Mouse (Mus musculus): ENCODE measurements around the gene Pax3. TPM values are rescaled to one million over a fixed set of nuclear protein-coding genes. Genes with fewer than 3 reads are reported as not detected.

Gene Pax3
- polyA plus RNA-seq (2017; shearing (Covaris generic)): not detected

- ATAC-seq: peak; percentile 38
Observed at GRCm38 (mm10) chr1:78196751-78197311, at the start of gene Pax3. Gene Pax3 (minus strand): TSS chr1:78197134.

DNA sequence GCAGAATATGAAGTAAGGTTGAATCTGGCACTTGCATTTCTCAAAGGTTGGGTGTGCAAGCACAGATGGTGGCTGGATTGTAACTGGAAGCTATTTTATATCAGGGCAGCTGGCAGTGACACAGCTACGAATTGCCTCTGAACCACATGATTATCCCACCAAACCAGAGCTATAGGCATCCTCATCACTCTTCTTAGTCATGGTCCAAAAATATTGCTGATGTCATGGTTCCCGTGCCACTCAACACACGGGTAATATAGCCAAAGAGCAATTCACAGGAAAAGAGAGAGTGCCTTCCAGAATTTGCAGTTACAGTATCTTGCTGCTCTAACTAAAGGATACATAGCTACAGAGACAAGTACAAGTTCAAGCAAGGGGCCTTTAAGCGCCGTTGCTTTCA lies 37.4 kb upstream of the Pax3 start:
- ATAC-seq: no peak

- ATAC-seq: no peak
Observed at GRCm38 (mm10) chr1:78231901-78232546, 35.1 kb upstream of the Pax3 start.

- ATAC-seq: no peak
Observed at GRCm38 (mm10) chr1:78229801-78230200, 32.9 kb upstream of the Pax3 start.

GRCm38 (mm10) chr1:78228771-78229170 lies 31.8 kb upstream of the Pax3 start:
- ATAC-seq: no peak

- no peak for ATAC-seq
Observed at GRCm38 (mm10) chr1:78218057-78218780, 21.3 kb upstream of the Pax3 start.

- ATAC-seq: no peak
Observed at GRCm38 (mm10) chr1:78217151-78218034, 20.5 kb upstream of the Pax3 start.

GRCm38 (mm10) chr1:78216509-78217141 lies 19.7 kb upstream of the Pax3 start:
- ATAC-seq: no peak

DNA sequence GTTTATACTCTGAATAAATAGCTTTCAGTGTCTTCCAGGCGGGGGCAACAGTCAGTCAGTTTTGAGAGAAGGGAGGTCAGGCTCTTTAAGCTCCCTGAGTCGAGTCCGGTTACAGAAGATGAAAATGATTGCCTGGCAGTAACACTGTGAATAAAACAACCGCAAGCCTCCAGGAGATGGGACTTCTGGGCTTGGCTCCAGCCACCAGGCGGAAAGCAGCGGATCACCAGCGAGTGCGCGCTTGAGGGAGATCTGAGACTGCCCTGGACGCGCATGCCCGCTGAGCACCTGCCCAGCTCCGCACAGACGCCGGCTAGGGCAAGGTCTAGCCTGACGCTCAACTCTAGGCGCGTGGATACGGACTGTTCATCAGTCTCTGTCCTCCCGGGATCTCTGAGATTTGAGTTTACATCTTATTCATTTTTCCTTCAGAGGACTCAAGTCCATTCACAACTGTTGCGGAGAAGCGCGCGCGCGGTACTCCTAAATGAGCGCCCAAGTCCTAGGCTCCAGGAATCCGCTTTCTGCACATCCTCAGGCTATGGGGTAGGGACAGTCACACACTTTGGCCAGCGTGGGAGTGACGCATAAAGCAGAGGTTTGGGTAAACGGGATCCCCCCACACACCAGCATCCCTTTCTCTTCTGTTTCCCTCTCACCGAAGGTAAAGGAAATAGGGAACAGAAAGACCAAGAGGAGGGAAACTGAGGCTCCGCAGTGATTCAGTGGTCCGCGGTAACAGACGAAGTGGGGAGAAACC lies 19.0 kb upstream of the Pax3 start:
- ATAC-seq: no peak

DNA sequence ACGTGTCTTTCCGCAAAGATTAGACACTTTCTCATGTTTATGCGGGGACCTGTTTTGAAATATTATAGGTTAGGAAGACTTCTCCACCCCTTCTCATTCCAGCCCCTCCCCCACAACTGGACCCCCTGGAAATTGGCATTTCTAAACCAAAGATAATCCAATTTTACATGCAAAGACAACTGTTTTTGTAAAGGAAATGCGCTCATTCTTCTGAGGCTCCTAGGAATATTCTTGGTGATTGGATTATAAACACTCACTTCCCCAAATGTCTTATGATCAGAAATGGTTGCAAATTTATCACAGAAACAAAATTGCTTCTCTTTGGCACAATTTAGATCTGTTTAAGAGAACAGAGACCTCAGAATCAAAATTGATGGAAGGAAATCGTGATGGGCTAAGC lies 14.1 kb upstream of the Pax3 start:
- no peak for ATAC-seq

DNA sequence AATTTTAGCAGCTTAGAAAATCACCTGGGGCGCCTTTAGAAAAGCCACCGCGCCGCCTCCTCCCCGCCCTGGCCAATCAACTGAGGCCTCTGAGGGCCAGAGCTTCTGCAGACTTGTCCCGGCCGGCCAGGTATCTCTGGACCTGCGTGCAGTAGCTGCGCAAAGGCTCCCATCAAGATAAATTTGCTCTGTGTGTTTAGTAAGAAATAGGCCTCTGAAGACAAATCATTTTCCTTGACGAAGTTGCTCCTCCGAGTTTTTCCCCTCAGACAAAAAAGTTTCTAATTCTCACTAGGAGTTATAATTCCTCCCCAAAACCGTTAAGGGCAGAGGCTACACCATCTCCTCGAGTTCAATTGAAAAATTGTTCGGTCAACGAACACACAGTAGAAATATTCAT lies 13.6 kb upstream of the Pax3 start:
- ATAC-seq: no peak

DNA sequence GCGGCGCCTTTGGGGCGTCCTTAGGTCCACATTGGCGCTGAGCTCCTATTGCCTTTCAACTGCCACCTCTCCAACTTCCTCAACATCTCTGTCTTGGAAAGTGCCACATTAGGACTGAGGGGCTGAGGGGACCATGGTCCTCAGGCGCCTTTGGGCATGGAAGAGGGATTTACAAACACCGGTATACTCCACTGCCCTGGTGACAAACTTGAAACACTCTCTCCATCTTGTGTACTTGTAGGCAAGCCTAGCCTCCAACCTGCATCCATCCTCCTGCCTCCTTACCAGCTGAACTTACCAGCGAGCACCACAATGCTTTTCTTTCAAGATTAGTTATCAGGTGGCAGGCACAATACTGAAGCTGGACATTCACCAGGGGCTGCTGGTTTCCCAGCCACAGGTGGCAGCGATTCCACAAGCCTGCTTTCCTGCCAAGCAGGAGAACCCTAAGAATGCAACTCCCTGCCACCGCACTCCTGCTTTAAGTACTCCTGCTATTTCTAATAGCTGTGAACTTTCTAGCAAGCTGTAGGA lies 11.4 kb upstream of the Pax3 start:
- ATAC-seq: no peak

DNA sequence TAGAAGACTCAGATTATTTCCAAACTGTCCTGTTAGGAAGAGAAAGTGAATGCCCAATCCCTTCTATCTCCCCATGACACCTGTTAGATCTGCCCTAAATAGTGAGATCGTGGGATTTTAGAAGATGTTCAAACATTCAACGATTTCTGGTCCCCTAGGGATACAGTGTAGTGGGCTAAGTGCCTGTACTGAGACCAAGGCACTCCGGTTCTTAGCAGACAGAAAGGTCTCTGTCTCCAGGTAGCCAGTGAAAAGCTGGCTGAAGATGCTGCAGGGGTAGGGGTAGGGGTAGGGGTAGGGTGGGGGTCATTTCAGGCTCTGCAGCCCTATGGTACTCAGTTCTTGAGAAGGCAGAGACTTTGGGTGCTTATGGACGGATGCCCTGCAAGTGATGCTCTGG lies 7.4 kb upstream of the Pax3 start:
- no peak for ATAC-seq

DNA sequence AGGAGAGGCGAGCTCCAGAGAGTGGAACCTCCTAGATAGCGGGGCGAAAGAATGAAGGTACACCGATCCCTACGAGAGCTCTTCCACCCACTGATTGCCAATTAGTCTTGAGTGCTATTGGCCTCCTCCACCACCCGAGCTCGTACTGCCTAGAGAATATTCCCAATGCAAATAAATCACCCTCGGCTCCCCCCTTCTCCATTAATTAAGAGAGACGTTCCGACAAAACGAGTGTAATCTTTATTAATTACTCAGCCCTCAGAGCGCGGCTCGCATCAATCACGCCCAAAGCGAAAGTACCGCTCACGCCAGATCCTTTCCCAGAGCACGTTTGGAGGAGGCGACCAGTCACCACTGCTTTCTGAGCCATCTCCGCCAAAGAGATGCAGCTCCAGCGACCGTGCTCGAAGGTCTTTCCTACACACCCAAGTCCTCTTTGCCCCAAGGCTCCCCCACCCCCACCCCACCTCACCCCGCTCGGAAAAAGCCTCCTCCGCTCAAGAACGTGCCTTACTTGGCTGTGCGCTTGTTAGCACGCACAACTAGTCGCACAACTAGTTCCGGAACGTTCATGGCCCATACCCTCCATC lies 6.8 kb upstream of the Pax3 start:
- peak; percentile 48 for ATAC-seq

DNA sequence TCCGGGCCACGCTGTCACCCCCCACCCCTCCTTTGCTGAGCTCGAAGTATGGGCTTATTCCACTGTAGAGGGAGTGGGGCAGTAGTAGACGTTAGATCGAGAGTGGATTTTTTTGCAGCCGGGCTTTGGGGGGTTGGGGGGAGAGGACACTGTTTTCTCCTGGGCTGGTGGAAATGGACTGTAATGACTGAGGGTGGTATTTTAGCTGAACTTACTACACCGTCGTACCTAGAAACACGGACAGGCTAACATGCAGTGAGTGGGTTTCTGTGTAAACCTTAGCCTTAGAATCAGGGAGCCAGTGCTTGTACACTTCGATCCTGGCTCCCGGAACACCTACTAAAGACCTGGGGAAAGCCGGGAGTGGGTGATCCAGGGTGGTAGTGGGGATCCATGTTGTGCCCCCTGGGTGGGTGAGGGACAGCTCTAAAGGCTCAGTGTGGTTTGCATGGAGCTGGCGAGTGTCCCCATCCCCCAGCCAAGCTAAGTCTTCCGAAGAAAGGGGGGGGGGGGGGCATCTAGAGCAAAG lies 6.2 kb upstream of the Pax3 start:
- ATAC-seq: no peak

DNA sequence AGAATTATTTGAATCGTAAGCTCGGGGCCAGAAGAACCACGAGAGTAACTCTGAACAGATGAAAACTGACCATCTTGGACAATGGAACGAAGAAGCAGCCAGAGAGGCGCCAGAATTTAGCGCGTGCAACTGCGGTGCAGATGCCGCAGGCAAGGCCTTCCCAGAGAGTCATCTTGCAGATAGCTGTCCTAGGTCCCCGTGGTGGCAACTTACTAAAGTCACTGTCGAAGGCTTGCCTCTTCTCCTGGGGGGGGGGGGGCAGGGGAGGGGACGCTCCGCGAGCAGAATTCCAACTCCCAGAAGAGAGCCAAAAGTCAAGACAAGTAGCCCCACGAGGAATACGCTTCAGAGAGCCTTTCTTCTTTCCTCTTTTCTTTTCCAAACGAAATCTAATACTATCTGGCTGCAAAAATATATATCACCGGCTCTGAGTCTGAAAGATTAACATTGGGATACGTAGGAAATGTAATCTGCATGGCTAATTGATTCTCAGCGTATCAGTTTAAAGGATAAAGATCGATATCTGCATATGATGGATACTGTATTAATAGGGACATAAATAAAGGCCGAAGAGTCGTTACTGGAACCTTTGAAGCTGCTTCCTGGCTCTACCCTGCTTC lies 5.6 kb upstream of the Pax3 start:
- no peak for ATAC-seq

DNA sequence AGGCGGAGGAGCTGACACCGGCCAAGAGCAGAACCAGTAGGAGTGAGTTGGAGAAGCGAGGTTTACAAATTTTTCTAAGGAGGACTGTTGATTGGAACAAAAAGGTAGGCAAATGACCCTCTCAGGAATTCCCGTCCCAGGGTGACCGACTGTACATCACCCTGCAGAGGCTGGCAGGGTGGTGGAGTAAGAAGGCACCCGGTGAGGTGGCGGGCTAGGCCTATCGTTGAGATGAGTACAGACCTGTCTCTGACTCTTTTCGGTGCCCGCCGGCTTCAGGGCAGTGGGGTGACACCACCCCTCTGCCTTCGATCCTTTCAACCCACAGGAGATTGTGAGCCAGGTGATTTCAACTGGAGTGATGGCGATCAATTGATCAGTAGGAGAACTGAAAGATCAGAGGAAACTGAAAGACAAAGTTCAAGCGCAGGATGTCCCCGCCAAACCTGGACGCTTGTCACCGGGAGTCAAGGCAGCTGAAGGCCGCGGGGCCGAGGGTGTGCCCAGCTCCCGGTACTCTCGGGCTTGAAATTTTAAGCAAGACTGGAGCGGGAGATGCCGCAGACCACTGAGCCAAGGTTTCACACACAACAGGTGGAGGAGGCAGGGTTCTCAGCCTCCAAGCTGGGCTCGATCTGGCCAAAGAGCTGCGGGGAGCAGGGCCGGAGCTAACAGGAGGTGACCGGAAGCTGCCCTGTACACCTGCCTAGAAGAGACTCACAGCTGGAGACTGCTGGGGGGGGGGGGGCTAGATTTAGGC lies 4.5 kb upstream of the Pax3 start:
- no peak for ATAC-seq

GRCm38 (mm10) chr1:78200191-78200590 lies 3.3 kb upstream of the Pax3 start:
- no peak for ATAC-seq

GRCm38 (mm10) chr1:78199221-78199620 lies 2.3 kb upstream of the Pax3 start:
- no peak for ATAC-seq
